Mouse (Mus musculus) activated CD4-positive, CD25-positive, alpha-beta regulatory T cell (primary cell): Measurements from ENCODE around the gene Hes7. TPM values are rescaled to one million over a fixed set of nuclear protein-coding genes. Genes with fewer than 3 reads are reported as not detected.

Source experiments
- polyA plus RNA-seq, 2 experiments: library from polyadenylated mRNA; unstranded; fragments of 100-300 nt; shearing (Covaris generic); gene quantifications; one replicate each; pipeline ENCODE4 v1.2.1; 2017

Hes7 gene
- under 1 TPM in 1 of 2 experiments, not detected in 1; 0.08 TPM for polyA plus RNA-seq

GRCm38 (mm10) chr11:69120221-69121000 is at the start of gene Hes7:
Gene Hes7 (plus strand): TSS chr11:69120404.

GRCm38 (mm10) chr11:69070590-69071222 is 49.5 kb upstream of the Hes7 start, which contains the start of gene Tmem107:
Gene Tmem107 (plus strand): TSS chr11:69070806.

GRCm38 (mm10) chr11:69088103-69088855 is 31.9 kb upstream of the Hes7 start, which contains the start of gene Vamp2:
Gene Vamp2 (plus strand): TSS chr11:69088490.

GRCm38 (mm10) chr11:69094697-69095429 is 25.3 kb upstream of the Hes7 start, which contains the start of gene Per1:
Gene Per1 (plus strand): TSS chr11:69095217.

GRCm38 (mm10) chr11:69122336-69122951 is 2.2 kb downstream of the Hes7 start, which contains the start of gene 9130213A22Rik:
Gene 9130213A22Rik (minus strand): TSS chr11:69122589.

GRCm38 (mm10) chr11:69125852-69125918 is 5.5 kb downstream of the Hes7 start, which contains the start of gene Aloxe3:
Gene Aloxe3 (plus strand): TSS chr11:69125896.

GRCm38 (mm10) chr11:69156800-69157199 is 36.6 kb downstream of the Hes7 start, which contains the start of gene Alox12b:
Gene Alox12b (plus strand): TSS chr11:69156989.

Other genes with a start within 250 kb of the Hes7 start
- 10 to 100 TPM; 59.1 to 78.7 TPM for gene Ndel1, start 248.5 kb upstream of the Hes7 start, polyA plus RNA-seq
- gene Rnf222, start 231.9 kb upstream of the Hes7 start, polyA plus RNA-seq, result not detected
- 1,000 to 10,000 TPM in 1 of 2 experiments, 100 to 1,000 TPM in 1; 685 to 1,193 TPM for gene Rpl26, start 218.8 kb upstream of the Hes7 start, polyA plus RNA-seq
- under 1 TPM in 1 of 2 experiments, not detected in 1; 0.28 TPM for gene Odf4, start 193.3 kb upstream of the Hes7 start, polyA plus RNA-seq
- gene Arhgef15, start 162.9 kb upstream of the Hes7 start, polyA plus RNA-seq, result under 1 TPM in 1 of 2 experiments, not detected in 1; 0.12 TPM
- gene Slc25a35, start 152.3 kb upstream of the Hes7 start, polyA plus RNA-seq, result 10 to 100 TPM in 1 of 2 experiments, 1 to 10 TPM in 1; 8.1 to 11.2 TPM
- gene Rangrf, start 145.2 kb upstream of the Hes7 start, polyA plus RNA-seq, result 10 to 100 TPM; 18.9 to 36.2 TPM
- gene Pfas, start 111.9 kb upstream of the Hes7 start, polyA plus RNA-seq, result 1 to 10 TPM; 2.9 to 4.4 TPM
- 10 to 100 TPM; 13.6 to 14.6 TPM for gene Ctc1, start 104.5 kb upstream of the Hes7 start, polyA plus RNA-seq
- gene Aurkb, start 74.8 kb upstream of the Hes7 start, polyA plus RNA-seq, result 10 to 100 TPM; 23.1 to 23.3 TPM
- 1 to 10 TPM; 7.5 to 8.5 TPM for gene Borcs6, start 60.7 kb upstream of the Hes7 start, polyA plus RNA-seq
- 1 to 10 TPM; 3.4 to 4.2 TPM for gene Tmem107, start 49.6 kb upstream of the Hes7 start, polyA plus RNA-seq
- 100 to 1,000 TPM; 113 to 123 TPM for gene Vamp2, start 31.9 kb upstream of the Hes7 start, polyA plus RNA-seq
- gene Per1, start 25.2 kb upstream of the Hes7 start, polyA plus RNA-seq, result 10 to 100 TPM in 1 of 2 experiments, 1 to 10 TPM in 1; 6.6 to 10.3 TPM
- under 1 TPM in 1 of 2 experiments, not detected in 1; 0.17 TPM for gene 9130213A22Rik, start 2.2 kb downstream of the Hes7 start, polyA plus RNA-seq
- gene Aloxe3, start 5.5 kb downstream of the Hes7 start, polyA plus RNA-seq, result under 1 TPM in 1 of 2 experiments, not detected in 1; 0.05 TPM
- gene Alox12b, start 36.6 kb downstream of the Hes7 start, polyA plus RNA-seq, result not detected
- 10 to 100 TPM in 1 of 2 experiments, 1 to 10 TPM in 1; 3.0 to 14.3 TPM for gene Alox8, start 77.4 kb downstream of the Hes7 start, polyA plus RNA-seq
- gene Gucy2e, start 116.6 kb downstream of the Hes7 start, polyA plus RNA-seq, result under 1 TPM; 0.10 to 0.79 TPM
- gene Cntrob, start 203.4 kb downstream of the Hes7 start, polyA plus RNA-seq, result 10 to 100 TPM in 1 of 2 experiments, 1 to 10 TPM in 1; 4.3 to 12.7 TPM
- gene Trappc1, start 203.6 kb downstream of the Hes7 start, polyA plus RNA-seq, result 100 to 1,000 TPM; 106 to 112 TPM
- gene Kcnab3, start 205.9 kb downstream of the Hes7 start, polyA plus RNA-seq, result 1 to 10 TPM; 1.9 to 3.8 TPM
- gene Rnf227, start 220.1 kb downstream of the Hes7 start, polyA plus RNA-seq, result 1 to 10 TPM; 2.3 to 8.7 TPM
- gene Chd3, start 249.0 kb downstream of the Hes7 start, polyA plus RNA-seq, result 100 to 1,000 TPM in 1 of 2 experiments, 10 to 100 TPM in 1; 81.9 to 111 TPM